14 mouse cellular contexts compared by ENCODE assay signal in the genomic region with DNA sequence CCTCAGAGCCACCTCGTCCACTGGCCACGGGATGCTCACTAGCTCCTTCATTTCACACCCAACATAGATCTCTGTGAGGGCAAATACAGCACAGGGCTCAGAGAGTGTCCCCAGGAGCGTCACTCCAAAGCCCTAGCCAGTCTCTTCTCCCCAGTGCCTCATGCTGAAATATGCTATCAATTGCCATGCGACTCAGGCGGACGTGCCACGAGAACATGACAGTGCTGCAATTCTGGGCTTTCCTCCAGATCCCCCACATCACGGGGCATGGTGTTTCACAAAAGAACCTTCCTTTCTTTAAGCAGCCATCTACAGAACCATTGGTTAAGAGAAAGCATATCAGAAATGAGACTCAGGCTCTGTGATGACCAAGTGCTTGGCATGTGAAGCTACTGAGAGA. TPM values are rescaled to one million over a fixed set of nuclear protein-coding genes. Genes with fewer than 3 reads are reported as not detected.
DNase-seq lines count a peak whose midpoint lies in the region; ATAC-seq and TF ChIP-seq lines count a peak whose summit lies in the region.
"Had no signal": no experiment of that assay in that cellular context is flagged by ENCODE, and none has a peak within 500 bp of the region (broad histone marks: within the 10 kb centered on the region; RNA-seq: fewer than 3 reads in every experiment).

No protein-coding gene starts in this region.

- no peaks in the 10 kb centered on the region for H3K27me3 ChIP-seq in heart, embryonic 10.5 days (ENCODE audit: insufficient read depth, poor library complexity, severe bottlenecking)
- no peaks in the 10 kb centered on the region for H3K27me3 ChIP-seq in intestine, embryonic 15.5 days (replicated peaks)
- H3K27me3 ChIP-seq: hindbrain, embryonic 13.5 days; stomach, embryonic 15.5 days had no signal

- no peak overlapping the region for H3K4me3 ChIP-seq in heart, embryonic 10.5 days
- no peak overlapping the region for H3K4me3 ChIP-seq in intestine, embryonic 15.5 days (replicated peaks)
- H3K4me3 ChIP-seq: hindbrain, embryonic 13.5 days; midbrain, embryonic 10.5 days; stomach, embryonic 15.5 days had no signal

- peaks cover 3% of the 10 kb centered on the region; the same call in 1 of the 2 replicates for H3K36me3 ChIP-seq in heart, embryonic 10.5 days
- H3K36me3 ChIP-seq in intestine, embryonic 15.5 days: no peaks in the 10 kb centered on the region
- H3K36me3 ChIP-seq: stomach, embryonic 15.5 days had no signal

- H3K9me3 ChIP-seq in heart, embryonic 10.5 days: no peaks in the 10 kb centered on the region
- no peaks in the 10 kb centered on the region for H3K9me3 ChIP-seq in intestine, embryonic 15.5 days
- H3K9me3 ChIP-seq: hindbrain, embryonic 13.5 days; midbrain, embryonic 10.5 days; stomach, embryonic 15.5 days had no signal

- no peak overlapping the region for H3K27ac ChIP-seq in heart, embryonic 10.5 days
- no peak overlapping the region for H3K27ac ChIP-seq in intestine, embryonic 15.5 days
- H3K27ac ChIP-seq: hindbrain, embryonic 13.5 days; midbrain, embryonic 10.5 days; stomach, embryonic 15.5 days had no signal

- H3K4me1 ChIP-seq in heart, embryonic 10.5 days: peaks cover 45% of the 10 kb centered on the region
- peaks cover 3% of the 10 kb centered on the region for H3K4me1 ChIP-seq in intestine, embryonic 15.5 days (replicated peaks)

- no peak overlapping the region for H3K4me2 ChIP-seq in intestine, embryonic 15.5 days (replicated peaks)
- H3K4me2 ChIP-seq: hindbrain, embryonic 13.5 days; lung, embryonic 14.5 days; stomach, embryonic 15.5 days had no signal

- no peak overlapping the region for H3K9ac ChIP-seq in intestine, embryonic 15.5 days
- H3K9ac ChIP-seq: hindbrain, embryonic 13.5 days; lung, embryonic 14.5 days; stomach, embryonic 15.5 days had no signal

- no peak for TF ChIP-seq CTCF in brain, embryonic 14.5 days (IDR thresholded peaks at IDR 0.05; ENCODE audit: borderline replicate concordance, extremely low read depth, insufficient read depth, insufficient read length)

- TF ChIP-seq POLR2A in brain, embryonic 14.5 days (IDR thresholded peaks at IDR 0.05; ENCODE audit: borderline replicate concordance, extremely low read depth, insufficient read depth, insufficient read length, poor library complexity, severe bottlenecking): no peak

- intact Hi-C loops in left cerebral cortex, postnatal 14 days (cut with DNase I): no loop called here

- ATAC-seq in intestine, embryonic 15.5 days: no peak
- ATAC-seq in activated CD4-positive, CD25-positive, alpha-beta regulatory T cell, adult 4 months: no peak

- 84% methylated on average over 8 of the region's 8 CpGs for WGBS in heart, embryonic 10.5 days
- WGBS in intestine, embryonic 15.5 days: 94% methylated on average over 8 of the region's 8 CpGs

- DNase-seq in heart, adult 11 months: peak; percentile 93
- DNase-seq in heart, embryonic 10.5 days (ENCODE audit: low spot score): no peak
- DNase-seq in brain, embryonic 14.5 days (ENCODE audit: low read depth): peak; percentile 67
- DNase-seq in layer of hippocampus, adult 18-20 months (ENCODE audit: low spot score in 2 of 2): peak; percentile 58 to 83
- DNase-seq in left cerebral cortex, postnatal 14 days (ENCODE audit: low spot score in 2 of 2): peak; percentile 61 to 90
- DNase-seq in kidney, adult 11 months: no peak
- DNase-seq: gastrocnemius, postnatal 36 days; kidney, adult 9 months; lung, embryonic 14.5 days had no signal

RNA-seq across cellular contexts. Expression of a gene that starts 44.9 kb away (rescaled TPM):
- polyA plus RNA-seq in heart, embryonic 10.5 days (2016; fragmentation: Nextera tagmentation; extraction: Ambion mirVana): 40.4 and 49.8 TPM in 2 replicates
- 12.4 and 17.2 TPM in 2 replicates for polyA plus RNA-seq in brain, embryonic 14.5 days (2012; rRNA removed)
- 1 to 10 TPM in 1 of 2 experiments, under 1 TPM in 1; 0.94 to 1.5 TPM for total RNA-seq in layer of hippocampus, adult 18-20 months (2021)
- 1 to 10 TPM; 3.1 to 3.6 TPM for total RNA-seq in left cerebral cortex, postnatal 14 days (2021)
- 36.8 and 38.5 TPM in 2 replicates for polyA plus RNA-seq in intestine, embryonic 15.5 days (2015; fragmentation: Nextera tagmentation; extraction: Ambion mirVana)
- 10 to 100 TPM in 1 of 2 experiments, 1 to 10 TPM in 1; 7.8 to 11.3 TPM for polyA plus RNA-seq in activated CD4-positive, CD25-positive, alpha-beta regulatory T cell, adult 4 months (2017; shearing (Covaris generic))

Comparison
In these comparisons a context has a peak if more than half of its experiments do, and no peak if none do; other contexts are left out.
1. DNase-seq: peak in heart, adult 11 months (single experiment), brain, embryonic 14.5 days (single experiment), layer of hippocampus, adult 18-20 months (2 of 2) and left cerebral cortex, postnatal 14 days (2 of 2); none in heart, embryonic 10.5 days (single experiment) and kidney, adult 11 months (single experiment).